ENCODE assay signal across 10 mouse cellular contexts in the genomic region with DNA sequence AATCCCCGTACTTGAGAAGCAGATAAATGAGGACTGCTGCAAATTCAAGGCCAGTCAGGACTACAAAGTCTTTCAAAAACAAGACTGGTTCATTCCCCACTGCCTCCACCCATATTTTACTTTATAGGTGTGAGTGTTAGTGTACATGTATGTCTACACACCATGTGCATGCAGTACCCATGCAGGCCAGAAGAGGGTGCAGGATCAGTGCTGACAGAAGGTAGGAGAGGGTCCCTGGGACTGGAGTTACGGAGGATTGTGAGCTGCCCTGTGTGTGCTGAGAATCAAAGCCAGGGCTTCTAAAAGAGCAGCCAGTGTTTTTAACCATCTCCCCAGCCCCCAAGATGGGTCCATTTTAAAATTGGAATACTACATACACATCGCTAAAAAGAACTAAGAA. TPM values are rescaled to one million over a fixed set of nuclear protein-coding genes. Genes with fewer than 3 reads are reported as not detected.
DNase-seq lines count a peak whose midpoint lies in the region; TF ChIP-seq lines count a peak whose summit lies in the region.
"Had no signal": no experiment of that assay in that cellular context is flagged by ENCODE, and none has a peak within 500 bp of the region (broad histone marks: within the 10 kb centered on the region; RNA-seq: fewer than 3 reads in every experiment).

No protein-coding gene starts in this region.

- no peak for TF ChIP-seq POLR2A in heart, adult 2 months (IDR thresholded peaks at IDR 0.05; ENCODE audit: insufficient read depth, low read depth, low read length)

- H3K27me3 ChIP-seq in heart, adult 2 months (ENCODE audit: control insufficient read depth, insufficient read depth, low read length): no peaks in the 10 kb centered on the region
- H3K27me3 ChIP-seq: neural tube, embryonic 13.5 days had no signal

- H3K27ac ChIP-seq in heart, adult 2 months: no peak overlapping the region
- H3K27ac ChIP-seq: forebrain, embryonic 10.5 days; neural tube, embryonic 13.5 days had no signal

- H3K4me1 ChIP-seq in heart, adult 2 months (ENCODE audit: control insufficient read depth, insufficient read depth, low read length): no peaks in the 10 kb centered on the region
- H3K4me1 ChIP-seq: forebrain, embryonic 10.5 days; neural tube, embryonic 13.5 days had no signal

- intact Hi-C loops in heart, adult 2 months (cut with DNase I): loop anchor here (2.0 kb wide), 1 partner anchor 21 kb away; a partner anchor contains a TSS

- H3K36me3 ChIP-seq in heart, adult 2 months (ENCODE audit: control insufficient read depth, insufficient read depth, low read length): no peaks in the 10 kb centered on the region

- DNase-seq in heart, adult 2 months: no peak
- DNase-seq in heart, adult 8-10 months (ENCODE audit: low spot score): no peak
- DNase-seq in right cerebral cortex, postnatal 4 days: peak; percentile 55
- no peak for DNase-seq in right cerebral cortex, postnatal 36 days (ENCODE audit: low spot score in 2 of 2)
- peak; percentile 78 for DNase-seq in induced T-regulatory cell, adult 2 months (ENCODE audit: low read depth)
- DNase-seq in thymus, postnatal 36 days: peak; percentile 59 to 64
- no peak for DNase-seq in layer of hippocampus, postnatal 36 days
- no peak for DNase-seq in urinary bladder, postnatal 14 days (ENCODE audit: low spot score)

- 86% methylated on average over 3 of the region's 3 CpGs for WGBS in heart, adult 2 months

- no peaks in the 10 kb centered on the region for H3K79me2 ChIP-seq in heart, adult 2 months (replicated peaks; ENCODE audit: control insufficient read depth, insufficient read depth, low read length)

- no peak for TF ChIP-seq EP300 in heart, adult 2 months (IDR thresholded peaks at IDR 0.05; ENCODE audit: insufficient read depth, low read depth, low read length)

- TF ChIP-seq CTCF in heart, adult 2 months (IDR thresholded peaks at IDR 0.05): peak; percentile 73

- H3K4me3 ChIP-seq in heart, adult 2 months: no peak overlapping the region
- H3K4me3 ChIP-seq: forebrain, embryonic 10.5 days; neural tube, embryonic 13.5 days had no signal

- H3K9ac ChIP-seq in heart, adult 2 months (ENCODE audit: low read depth, low read length): no peak overlapping the region
- H3K9ac ChIP-seq: neural tube, embryonic 13.5 days had no signal

RNA-seq across cellular contexts. Expression of a gene that starts 8.4 kb away (rescaled TPM):
- total RNA-seq in heart, adult 2 months (2021): 100 to 1,000 TPM; 118 to 121 TPM
- polyA plus RNA-seq in heart, adult 2 months (2012; rRNA removed): 98.1 and 101 TPM in 2 replicates
- total RNA-seq in heart, adult 8-10 months (2022): 100 to 1,000 TPM; 120 to 152 (median 139) TPM
- 100 to 1,000 TPM; 208 to 231 TPM for total RNA-seq in layer of hippocampus, postnatal 36 days (2021)

RNA-seq across cellular contexts. Expression of a gene that starts 21.0 kb away (rescaled TPM):
- total RNA-seq in heart, adult 2 months (2021): 10 to 100 TPM; 15.6 to 21.0 TPM
- 9.7 and 16.5 TPM in 2 replicates for polyA plus RNA-seq in heart, adult 2 months (2012; rRNA removed)
- total RNA-seq in heart, adult 8-10 months (2022): 10 to 100 TPM; 15.3 to 19.4 (median 18.2) TPM
- total RNA-seq in layer of hippocampus, postnatal 36 days (2021): 10 to 100 TPM; 39.4 to 47.0 TPM

RNA-seq across cellular contexts. Expression of a gene that starts 48.4 kb away (rescaled TPM):
- 100 to 1,000 TPM in 1 of 2 experiments, 10 to 100 TPM in 1; 88.1 to 133 TPM for total RNA-seq in heart, adult 2 months (2021)
- 30.3 and 77.8 TPM in 2 replicates for polyA plus RNA-seq in heart, adult 2 months (2012; rRNA removed)
- total RNA-seq in heart, adult 8-10 months (2022): 100 to 1,000 TPM in 1 of 4 experiments, 10 to 100 TPM in 3; 55.1 to 104 (median 84.0) TPM
- total RNA-seq in layer of hippocampus, postnatal 36 days (2021): 10 to 100 TPM; 32.6 to 34.3 TPM

RNA-seq across cellular contexts. Expression of a gene that starts 49.3 kb away (rescaled TPM):
- total RNA-seq in heart, adult 2 months (2021): 10 to 100 TPM; 23.0 to 26.4 TPM
- polyA plus RNA-seq in heart, adult 2 months (2012; rRNA removed): 53.2 and 58.4 TPM in 2 replicates
- total RNA-seq in heart, adult 8-10 months (2022): 10 to 100 TPM; 22.6 to 26.6 (median 23.4) TPM
- total RNA-seq in layer of hippocampus, postnatal 36 days (2021): 10 to 100 TPM; 46.2 to 51.6 TPM

Comparison
In these comparisons a context has a peak if more than half of its experiments do, and no peak if none do; other contexts are left out.
1. DNase-seq: peak in right cerebral cortex, postnatal 4 days (single experiment), induced T-regulatory cell, adult 2 months (single experiment) and thymus, postnatal 36 days (2 of 2); none in heart, adult 2 months (0 of 2), heart, adult 8-10 months (single experiment), right cerebral cortex, postnatal 36 days (0 of 2), layer of hippocampus, postnatal 36 days (0 of 2) and urinary bladder, postnatal 14 days (single experiment).